Mouse (Mus musculus) liver, embryonic 13.5 days (tissue): ENCODE data around the gene Gpr155. TPM values are rescaled to one million over a fixed set of nuclear protein-coding genes. Genes with fewer than 3 reads are reported as not detected.
A peak's percentile ranks its signal among the peaks of the same experiment; 100 is the strongest.

Source experiments
- ATAC-seq: fragments of 200-750 bp; cut with Nextera tagmentation; 2 replicates; pipeline ENCODE4 v1.8.0; 2017; ENCODE audit warnings: low read depth, mild to moderate bottlenecking, moderate number of reproducible peaks, moderate library complexity
- DNase-seq: peaks from one replicate; pipeline ENCODE4 v3.0.0; 2022
- H3K27ac ChIP-seq: fragments of 300-500 bp; sonication (generic); 2 replicates; pipeline ENCODE4 v1.5.1; 2015; ENCODE audit warnings: moderate library complexity, mild to moderate bottlenecking, inconsistent platforms
- H3K27me3 ChIP-seq: fragments of 300-500 bp; sonication (generic); 2 replicates; pipeline ENCODE4 v1.6.1; 2015; ENCODE audit warnings: mild to moderate bottlenecking, inconsistent platforms
- H3K36me3 ChIP-seq: fragments of 300-500 bp; sonication (generic); 2 replicates; pipeline ENCODE4 v1.6.1; 2015; ENCODE audit warnings: mild to moderate bottlenecking, inconsistent platforms
- H3K4me1 ChIP-seq: fragments of 300-500 bp; sonication (generic); replicated peaks from 2 replicates; pipeline ENCODE4 v1.6.1; 2015; ENCODE audit warnings: inconsistent platforms
- H3K4me2 ChIP-seq: fragments of 300-500 bp; sonication (generic); 2 replicates; pipeline ENCODE4 v1.6.1; 2015; ENCODE audit warnings: inconsistent platforms, mild to moderate bottlenecking, moderate library complexity
- H3K4me3 ChIP-seq: fragments of 300-500 bp; sonication (generic); replicated peaks from 2 replicates; pipeline ENCODE4 v1.5.1; 2015; ENCODE audit warnings: mild to moderate bottlenecking, inconsistent platforms
- H3K9ac ChIP-seq: fragments of 300-500 bp; sonication (generic); 2 replicates; pipeline ENCODE4 v1.6.1; 2015; ENCODE audit warnings: mild to moderate bottlenecking, inconsistent platforms
- H3K9me3 ChIP-seq: fragments of 300-500 bp; sonication (generic); replicated peaks from 2 replicates; pipeline ENCODE4 v1.6.1; 2016; ENCODE audit warnings: inconsistent platforms
- WGBS: fragments of 180-500 bp; shearing (Covaris S2); methylation state at CpG from one replicate; pipeline ENCODE4 v1.1.7; 2015; ENCODE audit not compliant: insufficient replicate concordance; 5-methylcytosine and 5-hydroxymethylcytosine counted together
- polyA plus RNA-seq: library from polyadenylated mRNA; unstranded; fragments of >200 nt; fragmentation: Nextera tagmentation; extraction: Ambion mirVana; gene quantifications from 2 replicates; pipeline ENCODE4 v1.2.1, GENCODE M21; 2015

Gene Gpr155
- polyA plus RNA-seq, 1 experiment from 2014 or later: 8.3 TPM

- H3K27ac ChIP-seq: 0 out of 2 replicates have a peak overlapping the region, but pooled peaks have one; percentile 8
- DNase-seq: no peak
- no peak for ATAC-seq
- no peak overlapping the region for H3K9ac ChIP-seq
- 69% methylated on average over 5 of the region's 5 CpGs for WGBS
- H3K27me3 ChIP-seq: no peaks in the 10 kb centered on the region
- peaks cover 17% of the 10 kb centered on the region for H3K36me3 ChIP-seq
- H3K4me3 ChIP-seq: no peak overlapping the region
- peaks cover 9% of the 10 kb centered on the region for H3K4me1 ChIP-seq
- H3K4me2 ChIP-seq: no peak overlapping the region
- no peaks in the 10 kb centered on the region for H3K9me3 ChIP-seq
These were observed 34.9 kb downstream of the Gpr155 start for GRCm38 (mm10) chr2:73351496-73351895.

DNA sequence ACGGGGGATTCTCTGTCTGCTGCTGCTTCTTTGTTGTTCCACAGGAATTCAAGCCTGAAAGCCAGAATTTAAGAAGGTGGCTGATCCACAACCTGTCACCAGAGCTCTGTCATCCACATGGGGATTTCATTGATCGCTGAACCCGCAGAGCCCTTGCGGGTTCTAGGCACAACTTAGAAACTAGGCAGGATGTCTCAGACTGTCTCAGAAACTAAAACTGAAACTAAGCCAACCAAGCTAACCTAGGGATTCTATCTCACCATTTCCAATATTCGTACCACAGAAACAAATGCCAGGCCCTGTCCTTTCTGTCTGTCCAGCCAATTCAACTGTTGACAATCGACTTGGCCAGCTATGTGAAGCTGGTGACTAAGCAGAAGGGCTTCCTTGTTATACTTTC, 38.2 kb downstream of the Gpr155 start:
- WGBS: 88% methylated on average over 6 of the region's 6 CpGs
- no peak for DNase-seq
- no peaks in the 10 kb centered on the region for H3K27me3 ChIP-seq
- H3K4me3 ChIP-seq: no peak overlapping the region
- no peaks in the 10 kb centered on the region for H3K9me3 ChIP-seq
- H3K4me1 ChIP-seq: peaks cover 9% of the 10 kb centered on the region
- no peak for ATAC-seq
- H3K36me3 ChIP-seq: peaks cover under 1% of the 10 kb centered on the region
- no peak overlapping the region for H3K9ac ChIP-seq
- no peak overlapping the region for H3K4me2 ChIP-seq
- H3K27ac ChIP-seq: no peak overlapping the region

- DNase-seq (no peak), ATAC-seq (no peak)
- Histone ChIP-seq H3K27ac (no peak overlapping the region), H3K27me3 (no peaks in the 10 kb centered on the region), H3K4me2 (no peak overlapping the region), H3K9ac (no peak overlapping the region), H3K4me1 (peaks cover 9% of the 10 kb centered on the region), H3K36me3 (no peaks in the 10 kb centered on the region), H3K4me3 (no peak overlapping the region), H3K9me3 (no peaks in the 10 kb centered on the region)
- 85% methylated on average over 9 of the region's 9 CpGs for whole genome bisulfite sequencing
These were observed 38.6 kb downstream of the Gpr155 start for GRCm38 (mm10) chr2:73347766-73348165.

DNA sequence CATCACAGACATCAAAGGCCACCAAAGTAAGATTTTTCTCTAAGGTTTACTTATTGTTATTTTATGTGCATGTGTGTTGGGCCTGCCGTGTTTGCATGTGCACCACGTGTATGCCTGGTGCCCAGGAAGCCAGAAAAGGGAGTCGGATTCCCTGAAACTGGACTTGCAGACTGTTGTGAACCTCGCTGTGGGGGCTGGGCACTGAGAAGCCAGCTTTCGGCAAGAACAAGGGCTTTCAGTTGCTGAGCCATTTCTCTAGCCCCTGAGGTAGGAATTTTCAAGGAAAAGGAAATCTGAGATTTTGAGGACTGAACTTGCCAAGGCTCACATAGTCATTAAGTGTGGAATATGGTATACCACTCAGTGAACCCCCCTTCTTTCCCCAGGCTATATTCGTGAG, 39.2 kb downstream of the Gpr155 start:
- 78% methylated on average over 6 of the region's 6 CpGs for WGBS
- no peak for DNase-seq
- no peak overlapping the region for H3K27ac ChIP-seq

GRCm38 (mm10) chr2:73346345-73347086, 39.9 kb downstream of the Gpr155 start:
- WGBS: 69% methylated on average over 13 of the region's 13 CpGs
- no peak for DNase-seq
- no peaks in the 10 kb centered on the region for H3K36me3 ChIP-seq
- H3K4me3 ChIP-seq: no peak overlapping the region
- H3K4me2 ChIP-seq: no peak overlapping the region
- no peaks in the 10 kb centered on the region for H3K27me3 ChIP-seq
- H3K9me3 ChIP-seq: no peaks in the 10 kb centered on the region
- no peak overlapping the region for H3K9ac ChIP-seq
- peaks cover 6% of the 10 kb centered on the region for H3K4me1 ChIP-seq
- ATAC-seq: no peak
- no peak overlapping the region for H3K27ac ChIP-seq

More for the DNA sequence above, 39.2 kb downstream of the Gpr155 start:
- Histone ChIP-seq H3K4me2 (no peak overlapping the region), H3K36me3 (no peaks in the 10 kb centered on the region), H3K4me3 (no peak overlapping the region), H3K9me3 (no peaks in the 10 kb centered on the region), H3K4me1 (peaks cover 9% of the 10 kb centered on the region), H3K27me3 (no peaks in the 10 kb centered on the region), H3K9ac (no peak overlapping the region)
- ATAC-seq: no peak

DNA sequence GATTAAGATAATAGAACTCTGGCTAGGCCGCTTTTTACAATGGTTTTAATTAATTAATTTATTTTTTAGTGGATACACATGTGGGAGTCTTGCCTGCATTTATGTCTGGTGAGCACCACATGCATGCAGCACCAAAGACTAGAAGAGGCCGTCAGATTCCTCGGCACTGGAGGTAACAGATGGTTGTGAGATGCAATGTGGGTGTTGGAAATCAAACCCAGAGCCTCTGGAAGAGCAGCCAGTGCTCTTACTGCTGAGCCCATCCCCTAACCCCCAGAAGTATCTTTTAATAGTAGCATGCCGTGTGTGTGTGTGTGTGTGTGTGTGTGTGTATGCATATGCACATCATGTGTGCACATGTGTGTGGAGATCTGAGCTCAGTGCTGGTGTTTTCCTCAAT, 41.2 kb downstream of the Gpr155 start:
- ATAC-seq: no peak
- DNase-seq: no peak

GRCm38 (mm10) chr2:73343701-73344100, 42.7 kb downstream of the Gpr155 start:
- WGBS: 84% methylated on average over 5 of the region's 5 CpGs
- no peak for ATAC-seq
- Histone ChIP-seq H3K9ac (no peak overlapping the region), H3K4me2 (no peak overlapping the region), H3K9me3 (no peaks in the 10 kb centered on the region), H3K4me1 (no peaks in the 10 kb centered on the region), H3K4me3 (no peak overlapping the region), H3K27ac (no peak overlapping the region), H3K36me3 (no peaks in the 10 kb centered on the region), H3K27me3 (no peaks in the 10 kb centered on the region)
- DNase-seq: no peak

More for the DNA sequence above, 41.2 kb downstream of the Gpr155 start:
- H3K4me1 ChIP-seq: no peaks in the 10 kb centered on the region
- H3K4me2 ChIP-seq: no peak overlapping the region
- 79% methylated on average over 4 of the region's 4 CpGs for WGBS
- no peaks in the 10 kb centered on the region for H3K36me3 ChIP-seq
- H3K9me3 ChIP-seq: no peaks in the 10 kb centered on the region
- no peaks in the 10 kb centered on the region for H3K27me3 ChIP-seq
- H3K27ac ChIP-seq: no peak overlapping the region
- no peak overlapping the region for H3K4me3 ChIP-seq
- no peak overlapping the region for H3K9ac ChIP-seq

GRCm38 (mm10) chr2:73338415-73338814, 48.0 kb downstream of the Gpr155 start:
- H3K4me1 ChIP-seq: no peaks in the 10 kb centered on the region
- 66% methylated on average over 8 of the region's 8 CpGs for WGBS
- no peak overlapping the region for H3K4me3 ChIP-seq

GRCm38 (mm10) chr2:73335949-73336348, 50.4 kb downstream of the Gpr155 start:
- Histone ChIP-seq H3K27me3 (no peaks in the 10 kb centered on the region), H3K9ac (no peak overlapping the region), H3K9me3 (no peaks in the 10 kb centered on the region), H3K36me3 (peaks cover 15% of the 10 kb centered on the region; the same call in 1 of the 2 replicates), H3K4me1 (no peaks in the 10 kb centered on the region), H3K4me3 (no peak overlapping the region), H3K27ac (no peak overlapping the region), H3K4me2 (no peak overlapping the region)
- WGBS: 87% methylated on average over 3 of the region's 3 CpGs
- no peak for ATAC-seq
- DNase-seq: no peak

More at GRCm38 (mm10) chr2:73338415-73338814, 48.0 kb downstream of the Gpr155 start:
- no peaks in the 10 kb centered on the region for H3K27me3 ChIP-seq
- H3K36me3 ChIP-seq: 0 out of 2 replicates have a peak, but pooled peaks cover 12% of the 10 kb centered on the region
- H3K9ac ChIP-seq: no peak overlapping the region
- no peaks in the 10 kb centered on the region for H3K9me3 ChIP-seq
- ATAC-seq (no peak), DNase-seq (no peak)
- no peak overlapping the region for H3K4me2 ChIP-seq
- no peak overlapping the region for H3K27ac ChIP-seq

DNA sequence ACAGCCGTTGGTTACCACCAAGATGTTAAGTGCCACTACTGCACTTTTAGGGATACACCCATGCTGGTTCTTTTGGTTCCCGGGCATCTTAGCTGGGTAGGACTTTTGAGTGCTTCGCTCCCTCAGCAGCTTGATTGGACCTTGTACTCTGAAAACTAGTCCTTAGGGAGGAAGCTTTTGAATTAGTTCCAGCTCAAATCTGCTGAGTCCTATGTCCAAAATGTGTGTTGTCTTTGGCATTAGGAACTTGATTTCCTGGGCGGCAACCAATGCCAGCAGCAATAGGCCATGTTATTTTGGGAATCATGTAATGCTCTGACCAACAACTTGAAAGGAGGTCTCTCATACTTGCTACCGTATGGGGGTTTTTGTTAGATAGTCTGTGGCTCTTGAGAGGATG, 60.5 kb downstream of the Gpr155 start:
- WGBS: 90% methylated on average over 5 of the region's 5 CpGs
- Histone ChIP-seq H3K9ac (no peak overlapping the region), H3K36me3 (peaks cover 25% of the 10 kb centered on the region), H3K4me2 (no peak overlapping the region), H3K27ac (no peak overlapping the region), H3K27me3 (no peaks in the 10 kb centered on the region), H3K9me3 (no peaks in the 10 kb centered on the region), H3K4me1 (no peaks in the 10 kb centered on the region), H3K4me3 (no peak overlapping the region)
- ATAC-seq: no peak
- no peak for DNase-seq

DNA sequence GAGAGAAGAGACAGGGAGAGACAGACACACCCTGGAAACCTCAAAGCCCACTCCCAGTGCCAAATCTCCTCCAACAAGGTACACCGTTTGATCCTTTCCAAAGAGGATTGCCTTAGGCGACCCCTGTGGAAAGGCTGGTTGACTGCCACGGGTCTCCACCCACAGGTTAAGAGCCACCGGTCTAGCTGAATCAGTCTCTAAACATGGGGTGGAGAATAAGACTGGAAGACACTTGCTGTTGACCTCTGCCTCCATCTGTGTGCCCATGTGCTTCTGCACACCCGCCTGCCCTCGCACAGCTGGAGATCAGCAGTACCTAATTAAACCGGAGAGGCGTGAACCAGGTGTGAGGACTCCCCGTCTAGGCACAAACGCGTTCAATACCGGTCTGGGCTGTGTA, 63.4 kb downstream of the Gpr155 start:
- 74% methylated on average over 12 of the region's 12 CpGs for WGBS
- peaks cover 29% of the 10 kb centered on the region for H3K36me3 ChIP-seq
- peaks cover 7% of the 10 kb centered on the region; the same call in 1 of the 2 replicates for H3K4me1 ChIP-seq
- H3K4me3 ChIP-seq: no peak overlapping the region
- H3K4me2 ChIP-seq: no peak overlapping the region
- DNase-seq (no peak), ATAC-seq (no peak)
- no peaks in the 10 kb centered on the region for H3K9me3 ChIP-seq
- peak overlapping the region; percentile 14; the same call in 1 of the 2 replicates for H3K27ac ChIP-seq
- no peaks in the 10 kb centered on the region for H3K27me3 ChIP-seq
- H3K9ac ChIP-seq: no peak overlapping the region

DNA sequence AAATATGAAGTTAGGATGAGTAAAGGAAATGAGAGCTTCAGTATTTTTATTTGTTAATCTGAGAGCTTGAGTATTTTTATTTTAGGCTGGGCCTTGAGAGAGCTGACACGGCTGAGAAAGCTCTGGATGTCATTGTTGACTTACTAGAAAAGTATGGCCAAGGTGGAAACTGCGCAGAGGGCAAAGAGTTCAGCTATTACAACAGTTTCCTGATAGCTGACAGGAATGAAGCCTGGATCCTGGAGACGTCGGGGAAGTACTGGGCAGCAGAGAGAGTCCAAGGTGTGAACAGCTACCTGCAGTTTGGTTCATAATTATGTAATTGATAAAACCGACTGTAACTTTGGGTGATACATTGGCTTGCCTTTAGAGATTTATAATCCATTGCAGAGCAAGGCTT, 67.2 kb downstream of the Gpr155 start:
- DNase-seq (no peak), ATAC-seq (no peak)
- H3K9me3 ChIP-seq: no peaks in the 10 kb centered on the region
- no peak overlapping the region for H3K4me3 ChIP-seq
- H3K27me3 ChIP-seq: no peaks in the 10 kb centered on the region
- H3K4me2 ChIP-seq: no peak overlapping the region
- H3K27ac ChIP-seq: no peak overlapping the region
- H3K9ac ChIP-seq: no peak overlapping the region
- H3K4me1 ChIP-seq: peaks cover 16% of the 10 kb centered on the region
- 81% methylated on average over 5 of the region's 5 CpGs for WGBS
- peaks cover 37% of the 10 kb centered on the region for H3K36me3 ChIP-seq
